Mouse (Mus musculus) kidney, embryonic 15.5 days (tissue): Measurements from ENCODE around the gene Mmp11. TPM values are rescaled to one million over a fixed set of nuclear protein-coding genes. Genes with fewer than 3 reads are reported as not detected.

ENCODE experiments used
- ATAC-seq: fragments of 200-750 bp; cut with Nextera tagmentation; replicated peaks from 2 replicates; pipeline ENCODE4 v1.8.0; 2017; ENCODE audit warnings: moderate TSS enrichment; ENCODE audit not compliant: low FRiP score
- H3K27ac ChIP-seq: fragments of 300-500 bp; sonication (generic); 2 replicates; pipeline ENCODE4 v1.5.1; 2015; ENCODE audit warnings: mild to moderate bottlenecking, inconsistent platforms
- H3K27me3 ChIP-seq: fragments of 300-500 bp; sonication (generic); 2 replicates; pipeline ENCODE4 v1.6.1; 2015; ENCODE audit warnings: inconsistent platforms
- H3K36me3 ChIP-seq: fragments of 300-500 bp; sonication (generic); 2 replicates; pipeline ENCODE4 v1.6.1; 2015; ENCODE audit warnings: inconsistent platforms
- H3K4me1 ChIP-seq: fragments of 300-500 bp; sonication (generic); 2 replicates; pipeline ENCODE4 v1.6.1; 2015; ENCODE audit warnings: inconsistent platforms
- H3K4me2 ChIP-seq: fragments of 300-500 bp; sonication (generic); 2 replicates; pipeline ENCODE4 v1.6.1; 2015; ENCODE audit warnings: moderate library complexity, mild to moderate bottlenecking, inconsistent platforms
- H3K4me3 ChIP-seq: fragments of 300-500 bp; sonication (generic); replicated peaks from 2 replicates; pipeline ENCODE4 v1.5.1; 2015; ENCODE audit warnings: mild to moderate bottlenecking, inconsistent platforms
- H3K9ac ChIP-seq: fragments of 300-500 bp; sonication (generic); 2 replicates; pipeline ENCODE4 v1.6.1; 2015; ENCODE audit warnings: mild to moderate bottlenecking, inconsistent platforms
- H3K9me3 ChIP-seq: fragments of 300-500 bp; sonication (generic); replicated peaks from 2 replicates; pipeline ENCODE4 v1.6.1; 2016; ENCODE audit warnings: inconsistent platforms
- WGBS: fragments of 180-500 bp; shearing (Covaris S2); methylation state at CpG from one replicate; pipeline ENCODE4 v1.1.7; 2015; ENCODE audit warnings: mixed read lengths; 5-methylcytosine and 5-hydroxymethylcytosine counted together
- polyA plus RNA-seq: library from polyadenylated mRNA; unstranded; fragments of >200 nt; fragmentation: Nextera tagmentation; extraction: Ambion mirVana; gene quantifications from 2 replicates; pipeline ENCODE4 v1.2.1, GENCODE M21; 2015

The Mmp11 gene
- 48.2 and 57.3 TPM in 2 replicates for polyA plus RNA-seq

- Histone ChIP-seq H3K4me1 (peaks cover 64% of the 10 kb centered on the region), H3K36me3 (no peaks in the 10 kb centered on the region), H3K27me3 (peaks cover 13% of the 10 kb centered on the region), H3K9me3 (no peaks in the 10 kb centered on the region), H3K4me3 (peak within 1 kb of the TSS; percentile 56), H3K4me2 (peak within 1 kb of the TSS; percentile 66), H3K9ac (peak within 1 kb of the TSS; percentile 42), H3K27ac (peak within 1 kb of the TSS; percentile 76)
- peak; percentile 79 for ATAC-seq
- 2% methylated on average over 51 of the region's 51 CpGs for whole genome bisulfite sequencing
Observed at GRCm38 (mm10) chr10:75935680-75936541, at the start of gene Mmp11. Mmp11 (minus strand) TSS chr10:75936496.

GRCm38 (mm10) chr10:75979432-75979831 lies 43.1 kb upstream of the Mmp11 start:
- Histone ChIP-seq H3K27ac (no peak overlapping the region), H3K9me3 (no peaks in the 10 kb centered on the region), H3K36me3 (no peaks in the 10 kb centered on the region), H3K27me3 (no peaks in the 10 kb centered on the region), H3K9ac (no peak overlapping the region), H3K4me2 (no peak overlapping the region), H3K4me3 (no peak overlapping the region), H3K4me1 (no peaks in the 10 kb centered on the region)
- ATAC-seq, result no peak
- WGBS, result 81% methylated on average over 3 of the region's 3 CpGs

GRCm38 (mm10) chr10:75978835-75979157 lies 42.5 kb upstream of the Mmp11 start:
- no peaks in the 10 kb centered on the region for H3K4me1 ChIP-seq
- 89% methylated on average over 5 of the region's 5 CpGs for WGBS
- H3K9me3 ChIP-seq, result no peaks in the 10 kb centered on the region
- H3K9ac ChIP-seq, result no peak overlapping the region
- no peak overlapping the region for H3K4me3 ChIP-seq
- no peak overlapping the region for H3K4me2 ChIP-seq
- H3K27ac ChIP-seq, result no peak overlapping the region
- no peaks in the 10 kb centered on the region for H3K27me3 ChIP-seq
- ATAC-seq, result no peak
- no peaks in the 10 kb centered on the region for H3K36me3 ChIP-seq

GRCm38 (mm10) chr10:75978119-75978834 lies 42.0 kb upstream of the Mmp11 start:
- Histone ChIP-seq H3K9me3 (no peaks in the 10 kb centered on the region), H3K4me1 (no peaks in the 10 kb centered on the region)

GRCm38 (mm10) chr10:75975216-75975615 lies 38.9 kb upstream of the Mmp11 start:
- no peak for ATAC-seq
- Histone ChIP-seq H3K4me3 (no peak overlapping the region), H3K4me1 (no peaks in the 10 kb centered on the region), H3K9ac (no peak overlapping the region), H3K4me2 (no peak overlapping the region), H3K27ac (no peak overlapping the region), H3K36me3 (no peaks in the 10 kb centered on the region), H3K27me3 (no peaks in the 10 kb centered on the region), H3K9me3 (no peaks in the 10 kb centered on the region; the same call in 1 of the 2 replicates)
- 77% methylated on average over 5 of the region's 5 CpGs for WGBS

More at GRCm38 (mm10) chr10:75978119-75978834, 42.0 kb upstream of the Mmp11 start:
- WGBS, result 54% methylated on average over 10 of the region's 10 CpGs
- Histone ChIP-seq H3K27ac (no peak overlapping the region), H3K27me3 (no peaks in the 10 kb centered on the region), H3K36me3 (no peaks in the 10 kb centered on the region), H3K4me2 (no peak overlapping the region), H3K9ac (no peak overlapping the region), H3K4me3 (no peak overlapping the region)
- 0 out of 2 replicates have a peak, but pooled peaks have one; percentile 18 for ATAC-seq

- no peaks in the 10 kb centered on the region for H3K36me3 ChIP-seq
- no peak overlapping the region for H3K27ac ChIP-seq
- WGBS, result 91% methylated on average over 10 of the region's 10 CpGs
Observed at GRCm38 (mm10) chr10:75973846-75974245, 37.5 kb upstream of the Mmp11 start.

GRCm38 (mm10) chr10:75954381-75954811 lies 18.1 kb upstream of the Mmp11 start, which contains the start of gene Gm5134:
Gm5134 (plus strand) TSS chr10:75954514.
- WGBS, result 24% methylated on average over 20 of the region's 20 CpGs
- Histone ChIP-seq H3K4me3 (peak within 1 kb of the TSS; percentile 21), H3K36me3 (no peaks in the 10 kb centered on the region), H3K27me3 (peaks cover 15% of the 10 kb centered on the region), H3K4me2 (peak within 1 kb of the TSS; percentile 52), H3K4me1 (peaks cover 28% of the 10 kb centered on the region), H3K27ac (no peak within 1 kb of the TSS), H3K9ac (peak within 1 kb of the TSS; percentile 29; the same call in 1 of the 2 replicates), H3K9me3 (no peaks in the 10 kb centered on the region)
- no peak for ATAC-seq

More at GRCm38 (mm10) chr10:75973846-75974245, 37.5 kb upstream of the Mmp11 start:
- no peak overlapping the region for H3K4me3 ChIP-seq
- no peaks in the 10 kb centered on the region; the same call in 1 of the 2 replicates for H3K9me3 ChIP-seq
- ATAC-seq, result no peak
- no peak overlapping the region for H3K4me2 ChIP-seq
- H3K9ac ChIP-seq, result no peak overlapping the region
- H3K27me3 ChIP-seq, result no peaks in the 10 kb centered on the region
- H3K4me1 ChIP-seq, result no peaks in the 10 kb centered on the region

- Histone ChIP-seq H3K27ac (peak overlapping the region; percentile 23; the same call in 1 of the 2 replicates), H3K4me3 (peak overlapping the region; percentile 54), H3K9me3 (no peaks in the 10 kb centered on the region), H3K4me2 (peak overlapping the region; percentile 97), H3K27me3 (peaks cover 15% of the 10 kb centered on the region), H3K4me1 (peaks cover 28% of the 10 kb centered on the region), H3K9ac (peak overlapping the region; percentile 51), H3K36me3 (no peaks in the 10 kb centered on the region)
- 4% methylated on average over 13 of the region's 13 CpGs for WGBS
- peak; percentile 16; the same call in 1 of the 2 replicates for ATAC-seq
Observed at GRCm38 (mm10) chr10:75951424-75952050, 15.2 kb upstream of the Mmp11 start.

- Histone ChIP-seq H3K4me2 (peak overlapping the region; percentile 97), H3K4me3 (peak overlapping the region; percentile 54), H3K27ac (peak overlapping the region; percentile 23; the same call in 1 of the 2 replicates), H3K4me1 (peaks cover 28% of the 10 kb centered on the region), H3K9me3 (no peaks in the 10 kb centered on the region), H3K27me3 (peaks cover 15% of the 10 kb centered on the region), H3K36me3 (no peaks in the 10 kb centered on the region), H3K9ac (peak overlapping the region; percentile 51)
- peak; percentile 67 for ATAC-seq
- under 1% methylated on average over 23 of the region's 23 CpGs for WGBS
Observed at GRCm38 (mm10) chr10:75950791-75951210, 14.5 kb upstream of the Mmp11 start.

- Histone ChIP-seq H3K36me3 (no peaks in the 10 kb centered on the region), H3K4me3 (no peak overlapping the region), H3K9ac (no peak overlapping the region), H3K27ac (peak overlapping the region; percentile 34; the same call in 1 of the 2 replicates), H3K27me3 (peaks cover 12% of the 10 kb centered on the region), H3K4me1 (peaks cover 29% of the 10 kb centered on the region), H3K4me2 (peak overlapping the region; percentile 97), H3K9me3 (no peaks in the 10 kb centered on the region)
- 61% methylated on average over 22 of the region's 22 CpGs for WGBS
- ATAC-seq, result no peak
Observed at GRCm38 (mm10) chr10:75949053-75950045, 13.1 kb upstream of the Mmp11 start.

GRCm38 (mm10) chr10:75948079-75948478 lies 11.8 kb upstream of the Mmp11 start:
- no peak overlapping the region for H3K27ac ChIP-seq
- no peak overlapping the region for H3K9ac ChIP-seq
- H3K4me3 ChIP-seq, result no peak overlapping the region
- no peak for ATAC-seq
- peaks cover 33% of the 10 kb centered on the region for H3K4me1 ChIP-seq
- WGBS, result 82% methylated on average over 5 of the region's 5 CpGs
- peaks cover 5% of the 10 kb centered on the region for H3K27me3 ChIP-seq
- no peaks in the 10 kb centered on the region for H3K9me3 ChIP-seq
- H3K4me2 ChIP-seq, result no peak overlapping the region
- no peaks in the 10 kb centered on the region for H3K36me3 ChIP-seq
